Mouse (Mus musculus) megakaryocyte progenitor cell, adult 5-6 weeks (primary cell): ENCODE measurements at regions not wholly inside any gene's neighbourhood (a gene's known extent, or its start where the extent isn't known, plus 50 kb on each side); places are given as distances from the start of the nearest gene placed in this dataset.

ENCODE experiments used
- ATAC-seq: replicated peaks from 2 replicates; pipeline ENCODE4 v1.8.0; 2016; ENCODE audit warnings: mild to moderate bottlenecking, moderate TSS enrichment, inconsistent platforms; ENCODE audit not compliant: poor library complexity

GRCm38 (mm10) chr16:30769467-30769866, 169.9 kb downstream of the Fam43a start:
- no peak for ATAC-seq

GRCm38 (mm10) chr16:30772802-30773201, 173.3 kb downstream of the Fam43a start:
- peak; percentile 56 for ATAC-seq

GRCm38 (mm10) chr16:30774951-30775661, 175.6 kb downstream of the Fam43a start:
- no peak for ATAC-seq

- peak; percentile 84 for ATAC-seq
Measured at GRCm38 (mm10) chr16:30775740-30776700, 176.5 kb downstream of the Fam43a start.

GRCm38 (mm10) chr16:30777416-30777815, 177.9 kb downstream of the Fam43a start:
- ATAC-seq: no peak

GRCm38 (mm10) chr16:30778078-30778477, 178.6 kb downstream of the Fam43a start:
- ATAC-seq: no peak

GRCm38 (mm10) chr16:30778945-30779344, 179.4 kb downstream of the Fam43a start:
- ATAC-seq: no peak

- ATAC-seq: no peak
Measured at GRCm38 (mm10) chr16:30784261-30784660, 184.7 kb downstream of the Fam43a start.

- ATAC-seq: no peak
Measured at GRCm38 (mm10) chr16:30784949-30785348, 185.4 kb downstream of the Fam43a start.

GRCm38 (mm10) chr16:30786060-30786459, 186.5 kb downstream of the Fam43a start:
- ATAC-seq: no peak

- no peak for ATAC-seq
Measured at GRCm38 (mm10) chr16:30787351-30787750, 187.8 kb downstream of the Fam43a start.

GRCm38 (mm10) chr16:30788321-30788781, 188.8 kb downstream of the Fam43a start:
- peak; percentile 67 for ATAC-seq

GRCm38 (mm10) chr16:30788944-30789781, 189.6 kb downstream of the Fam43a start:
- ATAC-seq: peak; percentile 48

- peak; percentile 38 for ATAC-seq
Measured at GRCm38 (mm10) chr16:30790036-30790435, 190.5 kb downstream of the Fam43a start.

GRCm38 (mm10) chr16:30790551-30791001, 191.1 kb downstream of the Fam43a start:
- peak; percentile 28; the same call in 1 of the 2 replicates for ATAC-seq

GRCm38 (mm10) chr16:30791048-30791855, 191.7 kb downstream of the Fam43a start:
- no peak for ATAC-seq

- ATAC-seq: peak; percentile 13; the same call in 1 of the 2 replicates
Measured at GRCm38 (mm10) chr16:30792738-30793377, 193.3 kb downstream of the Fam43a start.

- ATAC-seq: no peak
Measured at GRCm38 (mm10) chr16:30793378-30793753, 193.8 kb downstream of the Fam43a start.

- no peak for ATAC-seq
Measured at GRCm38 (mm10) chr16:30793856-30794255, 194.3 kb downstream of the Fam43a start.
